Mouse (Mus musculus) left cerebral cortex, adult 8-10 months (tissue): ENCODE data around the gene Ubash3a. TPM values are rescaled to one million over a fixed set of nuclear protein-coding genes. Genes with fewer than 3 reads are reported as not detected.
"Not testable (repeated sequence)": the region's sequence is repeated elsewhere in the genome, so short reads cannot be mapped to it uniquely, and the experiment has no call there.

Experiments
- DNase-seq, 2 experiments: peaks; one replicate each; pipeline ENCODE4 v3.0.0; 2022; ENCODE audit warnings: low spot score in 2 of 2
- total RNA-seq, 4 experiments: library from RNA; stranded (reverse); gene quantifications; 2 replicates each; pipeline ENCODE4 v1.2.4; 2022

The Ubash3a gene
- total RNA-seq, 4 experiments from 2014 or later: not detected

DNA sequence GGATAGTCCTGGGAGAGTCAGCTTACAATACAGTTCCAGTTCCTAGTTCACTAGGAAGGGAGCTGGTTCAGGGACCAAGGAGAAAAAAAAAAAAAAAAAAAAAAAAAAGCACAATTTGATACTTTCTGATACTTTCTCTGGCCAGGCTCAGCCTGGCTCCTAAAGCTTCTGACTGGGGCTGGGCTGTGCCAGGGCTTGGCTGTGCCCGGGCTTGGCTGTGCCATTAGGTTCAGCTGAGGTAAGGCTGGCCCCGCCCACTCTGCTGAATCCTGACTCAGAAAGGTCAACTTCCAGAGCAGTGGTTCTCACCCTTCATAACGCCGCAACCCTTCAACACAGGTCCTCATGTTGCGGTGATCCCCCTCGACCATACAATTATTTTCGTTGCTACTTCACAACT, 52.8 kb downstream of the Ubash3a start:
- DNase-seq: no peak

DNA sequence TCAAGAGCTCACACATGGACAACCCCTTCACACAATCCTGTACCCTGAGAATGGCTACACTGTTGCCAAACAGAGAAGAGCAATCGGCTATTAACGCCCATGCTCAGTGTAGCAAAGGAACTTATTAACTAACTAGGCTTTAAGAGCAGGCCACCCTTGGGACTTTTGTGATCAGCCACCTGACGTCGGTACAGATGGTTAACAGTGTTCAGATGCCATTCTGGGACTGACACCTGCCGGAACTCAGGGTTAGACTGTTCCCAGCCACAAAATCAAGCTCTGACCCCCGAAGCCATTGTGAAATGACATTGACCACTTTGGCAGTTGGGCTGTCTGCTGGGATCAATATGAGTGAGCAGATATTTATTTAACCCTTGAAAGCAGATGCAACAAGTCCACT, 53.7 kb downstream of the Ubash3a start:
- no peak for DNase-seq

DNA sequence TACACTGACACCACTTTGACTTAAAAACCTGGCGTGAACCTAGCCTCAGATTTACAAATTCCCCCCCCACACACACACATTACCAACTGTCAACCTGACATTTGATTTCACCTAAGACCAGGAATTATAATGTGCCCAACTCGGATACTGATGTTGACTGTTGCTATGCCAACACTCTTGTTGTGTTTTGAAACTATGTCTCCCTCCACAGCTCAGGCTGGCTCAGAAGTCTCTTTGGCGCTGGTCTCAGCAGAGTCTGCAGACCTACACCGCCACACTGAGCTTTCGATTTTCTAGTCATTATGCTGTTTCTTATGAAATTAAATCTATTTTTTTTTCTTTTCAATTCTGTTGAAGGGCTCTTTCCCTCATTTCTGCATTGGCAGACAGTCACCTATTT, 55.0 kb downstream of the Ubash3a start:
- no peak for DNase-seq

DNA sequence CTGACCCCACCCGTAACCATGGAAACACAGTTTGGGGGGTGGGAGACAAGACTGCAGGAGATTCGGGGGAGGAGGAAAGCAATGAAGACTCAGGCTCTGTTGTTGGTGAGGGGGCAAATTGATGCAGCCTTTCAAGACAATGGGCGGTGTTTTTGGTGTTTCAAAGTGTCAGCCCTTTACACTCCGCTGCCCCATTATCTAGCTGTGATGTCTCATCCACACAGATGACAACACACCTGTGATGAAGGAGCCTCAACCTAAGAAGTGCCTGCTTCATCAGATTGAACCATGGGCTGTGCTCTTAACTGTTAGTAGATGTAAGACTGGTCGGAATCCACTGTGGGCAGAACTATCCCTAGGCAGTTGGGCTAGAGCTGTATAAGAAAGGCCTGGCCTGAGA, 56.1 kb downstream of the Ubash3a start:
- no peak for DNase-seq

DNA sequence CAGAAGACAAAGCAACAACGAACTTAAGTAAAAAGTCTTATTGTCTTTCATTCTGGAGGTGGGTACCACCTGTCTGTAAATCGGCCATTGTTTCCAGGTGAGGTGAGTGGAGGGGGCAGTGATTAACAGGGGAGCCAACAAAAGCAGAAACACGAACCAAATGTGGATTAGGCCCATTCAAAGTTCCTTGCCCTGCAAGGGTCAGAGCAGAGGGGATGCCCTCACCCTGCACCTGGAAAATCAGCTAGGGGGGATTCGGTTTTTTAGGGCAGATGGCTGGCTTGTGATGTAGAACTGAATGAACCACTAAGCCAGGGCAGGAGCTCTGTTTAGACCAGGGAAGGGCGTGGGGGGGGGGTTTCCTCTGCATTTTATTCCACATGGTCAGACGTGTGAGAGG, 56.7 kb downstream of the Ubash3a start:
- no peak for DNase-seq

DNA sequence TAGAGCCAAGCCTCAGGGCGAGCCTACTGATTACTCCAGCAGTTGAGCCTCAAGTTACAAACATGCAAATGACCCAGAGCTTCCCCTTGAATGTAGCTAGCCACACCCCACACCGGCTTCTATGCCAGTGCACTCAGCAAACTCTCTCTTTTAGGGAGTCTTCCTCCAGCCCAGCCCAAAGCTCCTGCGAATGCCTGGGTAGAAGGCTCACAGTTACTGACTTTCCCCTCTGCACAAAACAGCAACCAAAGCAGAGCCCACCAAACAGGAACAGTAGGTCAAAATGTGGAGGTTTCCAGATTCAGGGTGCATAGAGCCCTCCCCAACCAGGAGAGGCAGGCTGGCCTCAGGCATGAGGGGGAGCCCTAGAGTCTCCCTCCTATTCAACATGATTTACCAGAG, 57.5 kb downstream of the Ubash3a start:
- no peak for DNase-seq

DNA sequence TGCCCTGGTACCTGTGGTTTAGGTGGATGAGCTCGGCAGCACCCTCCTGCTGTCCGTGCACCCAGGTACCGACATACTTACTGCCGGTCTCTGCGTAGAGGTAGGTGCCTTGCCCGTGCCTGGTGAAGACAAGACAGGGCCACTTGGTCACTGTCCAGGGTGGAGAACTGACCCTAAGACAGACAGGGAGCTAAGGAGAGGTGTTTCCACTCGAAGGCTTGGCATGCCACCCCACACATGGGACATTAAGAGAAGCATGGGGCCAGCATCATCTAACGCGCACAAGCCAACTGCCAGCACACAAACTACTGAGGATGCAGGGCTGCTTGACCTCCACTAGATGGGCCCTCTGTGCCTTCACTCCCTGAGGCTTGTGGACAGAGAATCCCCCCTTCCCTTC, 58.2 kb downstream of the Ubash3a start:
- no peak for DNase-seq

DNA sequence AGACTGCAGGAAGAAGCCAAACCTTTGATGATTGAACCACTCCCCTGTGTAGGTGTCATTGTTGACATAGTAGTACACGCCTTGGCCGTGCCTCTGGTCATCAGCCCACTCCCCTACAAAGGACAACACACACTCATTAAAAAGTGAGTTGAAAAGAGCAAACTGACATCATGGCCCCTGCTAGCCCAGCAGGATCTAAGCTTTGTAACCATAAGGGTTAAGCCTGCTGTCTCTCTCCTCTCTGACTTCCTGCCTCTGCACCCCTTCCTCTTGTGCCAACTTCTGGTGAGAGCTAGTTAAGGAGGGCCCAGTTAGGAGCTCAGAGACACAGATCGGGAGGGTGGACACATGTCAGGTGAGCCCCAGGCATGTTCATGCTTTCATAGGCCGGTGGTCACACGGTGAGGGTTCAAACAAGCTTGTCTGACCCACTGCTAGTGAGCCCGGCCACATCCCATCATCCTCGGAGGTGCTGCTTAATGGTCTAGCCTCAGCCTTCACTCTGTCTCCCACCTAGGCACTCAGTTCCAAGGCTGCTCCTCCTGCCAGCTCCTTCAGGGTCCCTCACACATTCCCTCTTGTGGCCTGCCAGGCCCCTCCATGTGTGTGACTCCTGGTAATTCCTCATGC, 58.8 kb downstream of the Ubash3a start:
- no peak for DNase-seq

DNA sequence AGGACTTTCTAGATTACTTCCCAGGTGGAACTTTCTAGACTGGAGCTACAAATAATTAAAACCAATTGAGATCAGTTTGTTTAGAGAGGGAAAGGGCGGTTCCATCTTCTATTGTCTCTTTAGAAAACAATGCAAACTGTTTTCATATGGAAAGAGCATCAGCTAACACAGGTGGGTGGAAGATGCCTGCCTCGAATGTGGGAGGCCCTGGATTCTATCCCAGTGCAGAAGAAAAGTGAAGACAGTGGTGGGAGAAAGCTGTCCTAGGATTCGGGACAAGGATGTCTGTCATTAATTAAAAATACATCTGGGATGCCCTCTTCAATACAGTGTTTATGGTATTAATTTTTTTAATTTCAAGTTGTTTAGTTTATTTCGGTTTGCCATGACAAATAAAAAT, 59.5 kb downstream of the Ubash3a start:
- DNase-seq: no peak

DNA sequence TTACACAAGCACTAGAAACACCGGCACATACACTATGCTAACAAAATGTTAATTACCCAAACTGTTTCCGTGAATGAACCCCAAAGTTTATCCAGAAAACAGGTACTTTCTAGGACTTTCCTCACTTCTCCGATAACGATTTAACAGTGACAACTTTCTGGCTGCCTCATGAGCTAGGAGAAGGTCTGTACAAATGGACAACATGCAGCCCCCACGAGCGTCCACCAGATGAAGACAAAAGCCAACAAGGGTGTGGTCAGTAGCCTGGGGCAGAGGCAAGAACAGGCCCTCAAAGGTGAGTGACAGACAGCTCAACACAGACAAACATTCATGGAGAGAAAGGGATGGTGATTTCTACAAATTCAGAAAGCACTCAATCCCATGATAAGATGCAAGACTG, 59.9 kb downstream of the Ubash3a start:
- DNase-seq: no peak

DNA sequence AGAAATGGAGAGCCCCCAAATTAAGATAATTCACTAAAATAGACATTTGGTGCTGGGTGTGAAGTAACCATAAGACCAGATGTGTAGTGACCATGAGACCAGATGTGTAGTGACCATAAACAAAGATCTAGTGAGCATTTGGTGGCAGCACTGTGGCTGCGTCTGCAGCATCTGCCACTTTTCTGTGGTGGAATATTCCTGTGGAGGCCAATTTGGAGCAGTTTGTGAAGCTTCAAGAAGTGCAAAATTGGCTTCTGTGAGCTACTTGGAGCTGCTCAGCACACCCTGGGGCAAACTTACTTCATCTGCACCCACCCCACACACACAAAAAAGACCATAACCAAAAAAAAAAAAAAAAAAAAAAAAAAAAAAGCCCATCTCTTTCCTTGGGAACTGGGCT, 60.3 kb downstream of the Ubash3a start:
- DNase-seq: no peak

DNA sequence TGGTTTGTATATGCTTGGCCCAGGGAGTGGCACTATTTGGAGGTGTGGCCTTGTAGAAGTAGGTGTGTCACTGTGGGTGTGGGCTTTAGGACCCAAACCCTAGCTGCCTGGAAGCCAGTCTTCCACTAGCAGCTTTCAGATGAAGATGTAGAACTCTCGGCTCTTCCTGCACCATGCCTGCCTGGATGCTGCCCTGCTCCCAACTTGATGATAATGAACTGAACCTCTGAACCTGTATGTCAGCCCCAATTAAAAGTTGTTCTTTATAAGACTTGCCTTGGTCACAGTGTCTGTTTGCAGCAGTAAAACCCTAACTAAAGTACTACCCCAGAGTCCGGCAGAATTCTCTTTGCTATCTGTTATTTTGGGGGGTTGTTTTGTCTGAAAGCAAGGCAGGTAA, 62.1 kb downstream of the Ubash3a start:
- no peak for DNase-seq

DNA sequence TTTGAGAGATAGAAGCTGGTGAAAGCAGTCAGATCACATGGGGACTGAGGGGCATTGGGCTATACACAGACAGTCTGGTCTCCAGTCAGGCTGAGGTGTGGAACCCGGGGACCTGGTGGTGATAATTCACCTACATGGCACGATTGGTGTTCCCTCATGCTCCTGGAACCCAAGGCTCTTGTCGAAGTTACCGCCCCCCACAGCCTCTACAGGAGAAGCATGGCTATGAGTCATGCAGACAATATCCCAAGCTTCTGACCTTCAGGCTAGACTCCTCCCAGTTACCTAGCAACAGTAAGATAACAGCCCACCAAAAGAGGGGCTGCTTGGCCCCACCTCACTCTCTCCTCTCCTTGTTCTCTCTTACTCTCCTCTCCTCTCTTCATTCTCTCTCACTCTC, 62.6 kb downstream of the Ubash3a start:
- DNase-seq: no peak

DNA sequence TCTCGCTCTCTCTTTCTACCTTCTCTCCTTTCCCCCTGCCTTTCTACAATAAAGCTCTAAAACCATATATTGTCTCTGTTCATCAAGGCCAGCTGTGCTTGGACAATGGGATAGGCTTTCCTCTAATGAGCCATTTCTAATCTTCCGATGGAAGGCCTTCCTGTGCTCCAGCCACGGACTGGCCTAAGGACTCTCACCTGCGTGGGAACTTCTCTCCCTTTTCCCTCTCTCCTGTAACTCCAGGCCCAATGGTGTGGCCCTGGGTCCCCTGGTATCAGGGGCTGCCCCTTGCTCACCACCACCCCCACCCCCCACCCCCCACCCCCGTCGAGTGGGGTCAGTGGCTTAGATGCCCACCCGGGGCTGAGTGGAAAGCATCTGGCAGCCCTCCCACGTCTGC, 63.1 kb downstream of the Ubash3a start:
- DNase-seq: not testable (repeated sequence)

DNA sequence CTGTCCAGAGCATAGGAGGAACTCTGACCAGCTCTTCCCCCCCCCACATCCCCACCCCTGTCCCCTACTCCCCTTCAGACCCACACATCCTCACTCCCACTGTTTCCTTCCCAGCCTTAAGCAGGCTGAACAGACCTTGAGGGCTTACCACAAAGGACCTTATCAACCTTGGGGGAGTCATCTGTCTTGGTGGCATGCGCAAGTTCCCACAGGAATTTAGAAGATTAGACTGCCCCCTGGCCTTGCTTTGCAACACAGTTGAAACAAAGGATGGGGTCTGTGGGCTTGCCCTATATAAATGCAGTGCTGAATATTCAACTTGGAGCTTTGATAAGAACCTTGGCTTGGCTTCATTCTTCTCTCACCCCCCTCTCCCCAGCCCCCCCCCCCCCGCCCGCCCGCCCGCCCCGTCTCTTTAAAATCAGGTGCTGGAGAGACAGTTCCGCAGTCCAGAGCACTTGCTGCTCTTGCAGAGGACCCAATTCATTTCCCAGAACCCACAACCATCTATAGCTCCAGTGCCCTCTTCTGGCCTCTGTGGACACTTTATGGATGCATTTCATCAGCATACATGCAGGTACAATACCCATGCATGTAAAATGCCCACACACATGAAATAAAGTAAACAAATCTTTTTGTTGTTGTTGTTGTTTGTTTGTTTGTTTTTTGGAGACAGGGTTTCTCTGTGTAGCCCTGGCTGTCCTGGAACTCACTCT, 63.6 kb downstream of the Ubash3a start:
- no peak for DNase-seq

DNA sequence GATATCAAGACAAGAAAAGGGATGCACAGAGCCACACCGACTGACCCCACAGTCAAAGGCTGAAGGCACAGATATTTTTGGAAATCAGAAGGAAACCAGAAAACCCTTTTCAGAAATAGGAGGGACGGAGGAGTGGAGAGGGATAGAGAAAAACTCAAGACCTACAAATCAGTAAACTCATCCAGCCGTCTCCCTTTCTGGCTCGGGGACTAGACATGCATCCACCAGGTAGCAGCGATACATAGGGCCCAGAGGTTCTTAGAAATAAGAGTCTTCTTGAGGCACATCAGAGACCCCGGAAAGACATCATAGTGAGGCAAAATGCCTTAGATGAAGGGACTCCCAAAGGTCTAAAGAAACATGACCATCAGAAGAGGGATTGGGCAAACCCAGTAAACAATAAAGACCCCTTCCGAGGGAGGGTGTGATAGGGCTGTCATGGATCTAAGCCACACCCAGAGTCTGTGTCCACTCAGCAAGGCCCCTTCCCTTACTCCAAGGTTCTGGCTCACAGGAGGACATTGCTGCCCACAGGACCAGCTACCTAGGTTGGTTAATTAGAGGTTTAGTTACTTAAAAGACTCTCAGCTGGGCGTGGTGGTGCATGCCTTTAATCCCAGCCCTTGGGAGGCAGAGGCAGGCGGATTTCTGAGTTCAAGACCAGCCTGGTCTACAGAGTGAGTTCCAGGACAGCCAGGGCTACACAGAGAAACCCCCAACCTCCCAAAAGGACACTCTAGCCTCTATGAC, 64.9 kb downstream of the Ubash3a start:
- DNase-seq: no peak

DNA sequence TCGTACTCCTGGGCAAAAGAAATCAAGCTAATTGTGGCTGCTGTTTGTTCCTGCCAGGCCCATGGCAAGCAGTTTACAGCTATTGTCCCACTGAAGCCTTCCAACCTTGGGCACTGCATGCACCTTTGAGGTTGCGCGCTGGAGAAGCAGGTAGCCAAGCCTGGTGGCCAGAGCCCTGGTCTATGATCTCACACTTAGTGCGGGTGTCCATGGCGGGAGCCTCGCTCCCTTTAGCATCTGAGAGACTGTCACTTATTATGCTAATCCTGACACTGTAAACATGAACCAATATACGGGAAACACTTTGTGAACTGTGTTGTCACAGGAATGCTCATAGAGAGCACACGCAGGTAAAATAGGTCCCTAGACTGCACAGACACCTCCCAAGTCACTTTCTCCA, 66.0 kb downstream of the Ubash3a start:
- no peak for DNase-seq

DNA sequence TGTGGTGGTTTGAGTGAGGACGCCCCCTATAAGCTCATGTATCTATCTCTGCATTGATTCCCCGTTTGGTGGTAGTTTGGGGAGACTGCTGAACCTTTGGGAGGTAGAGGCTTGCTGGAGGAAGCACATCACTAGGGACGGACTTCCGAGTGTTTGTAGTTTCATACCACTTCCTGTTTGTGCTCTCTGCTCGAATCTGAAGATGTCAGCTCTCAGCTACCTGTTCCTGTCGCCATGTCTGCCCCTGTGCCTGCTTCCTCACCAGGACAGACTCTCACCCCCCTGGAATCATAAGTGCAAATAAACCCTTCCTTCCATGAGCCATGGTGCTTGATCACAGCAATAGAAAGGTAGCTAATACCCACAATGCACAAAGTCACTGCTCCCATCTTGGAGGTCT, 67.5 kb downstream of the Ubash3a start:
- DNase-seq: no peak

DNA sequence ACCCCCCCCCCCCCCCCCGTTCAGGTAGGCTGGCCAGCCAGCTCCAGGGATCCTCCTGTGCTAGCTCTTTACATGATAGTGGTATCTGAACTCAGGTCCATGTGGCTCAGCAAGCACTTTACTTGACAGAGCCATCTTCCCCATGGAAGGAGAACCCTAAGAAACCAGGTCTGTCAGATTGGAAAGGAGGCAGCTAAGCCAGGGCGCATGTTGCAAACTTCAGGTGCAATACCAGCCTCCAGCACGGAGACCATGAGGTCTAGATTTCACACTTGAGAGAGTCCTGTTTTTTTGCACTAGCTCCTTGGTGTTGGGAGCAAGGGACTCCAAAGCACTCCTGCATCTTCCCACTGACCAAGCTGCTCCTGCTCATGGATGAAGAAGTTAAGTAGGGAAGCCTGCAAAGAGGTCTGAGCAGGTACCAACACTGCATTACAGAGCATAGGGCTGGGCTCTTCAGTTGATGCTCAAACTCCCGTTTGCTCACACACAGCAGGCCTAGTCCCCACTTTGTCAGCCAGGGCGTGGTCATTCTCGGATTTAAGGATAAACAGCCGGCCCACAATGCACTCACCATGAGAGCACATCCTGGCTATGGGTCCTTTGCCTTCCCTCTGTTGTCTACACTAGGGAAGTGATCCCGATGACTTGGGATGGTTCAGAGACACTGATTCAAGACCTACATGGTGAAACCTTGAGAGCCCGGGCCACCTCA, 68.7 kb downstream of the Ubash3a start:
- peak in 1 of 2 experiments; percentile 39 for DNase-seq

DNA sequence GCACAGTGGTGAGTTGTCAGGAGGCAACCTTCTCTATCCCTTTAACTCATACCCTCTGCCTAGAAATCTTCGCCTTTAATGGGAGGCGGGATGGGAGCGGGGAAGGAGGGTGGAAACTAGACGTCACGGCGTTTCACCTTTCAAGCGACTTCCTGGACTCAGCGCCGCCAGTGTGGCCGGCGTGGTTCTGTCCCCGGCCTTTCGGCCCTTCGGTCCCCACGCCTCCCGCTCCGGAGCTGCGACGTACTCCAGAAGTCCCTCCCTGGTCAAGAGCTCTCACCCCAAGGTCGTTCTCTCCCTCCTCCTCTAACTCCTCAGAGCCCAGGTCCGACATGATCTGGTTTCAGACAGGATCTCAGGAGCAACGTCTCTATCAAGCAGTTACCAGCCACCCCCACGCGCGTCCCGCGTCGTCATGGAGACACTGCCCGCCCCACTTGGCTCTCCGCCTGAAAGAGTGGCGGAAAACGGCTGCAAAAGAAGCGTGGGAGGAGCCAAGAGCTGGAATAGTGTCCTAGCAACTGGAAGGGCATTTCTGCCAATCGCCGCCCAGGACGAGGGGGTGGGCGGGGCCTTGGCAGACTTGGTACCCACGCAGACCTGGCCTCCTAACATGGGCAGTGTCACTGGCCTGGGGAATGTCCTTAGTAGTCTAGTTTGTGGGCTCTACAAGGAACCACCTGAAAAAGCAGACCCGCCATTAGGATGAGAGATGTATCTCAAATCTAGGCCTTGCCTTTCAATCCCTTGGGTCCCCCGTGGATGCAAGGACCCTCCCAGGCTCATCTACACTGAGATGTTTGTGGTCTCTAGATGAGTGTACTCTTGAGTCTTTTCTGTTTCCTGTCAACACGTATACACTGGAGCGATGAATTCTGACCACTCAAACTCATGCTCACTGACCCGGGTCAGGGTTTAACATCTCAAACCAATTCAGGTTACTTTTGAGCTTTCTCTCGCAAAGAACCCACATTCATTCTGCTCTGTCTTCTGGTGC, 69.5 kb downstream of the Ubash3a start, which contains the start of gene Rsph1:
TSS of gene Rsph1 (minus strand) at position 462 of the 997 bp plus-strand sequence.
- DNase-seq: peak; percentile 100

DNA sequence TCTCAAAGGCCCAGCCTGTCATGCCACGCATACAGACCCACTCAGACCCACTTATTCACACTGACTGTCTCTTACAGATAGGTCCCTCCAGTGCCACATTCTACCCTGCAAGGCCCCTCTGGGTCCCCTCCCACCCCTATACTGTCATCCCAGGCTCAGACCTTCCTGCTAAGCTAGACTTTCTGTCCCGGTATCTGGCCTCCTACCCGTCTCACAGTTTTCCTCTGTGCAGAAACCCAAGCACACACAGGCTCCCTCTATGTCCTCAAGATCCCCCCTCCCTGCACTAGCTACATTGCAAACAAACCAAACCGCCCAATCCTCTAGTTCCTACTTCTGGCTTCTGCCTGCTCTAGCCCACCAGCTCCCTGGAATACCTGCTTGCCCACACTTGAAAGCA, 70.3 kb downstream of the Ubash3a start:
- no peak for DNase-seq
